Mouse (Mus musculus) liver, embryonic 16.5 days (tissue): ENCODE measurements around the gene Art3. TPM values are rescaled to one million over a fixed set of nuclear protein-coding genes. Genes with fewer than 3 reads are reported as not detected.

ENCODE experiments used
- ATAC-seq: fragments of 200-750 bp; cut with Nextera tagmentation; 2 replicates; pipeline ENCODE4 v1.8.0; 2017; ENCODE audit warnings: low read depth, mild to moderate bottlenecking, moderate number of reproducible peaks, moderate library complexity
- H3K27ac ChIP-seq: fragments of 300-500 bp; sonication (generic); 2 replicates; pipeline ENCODE4 v1.5.1; 2014; ENCODE audit warnings: mild to moderate bottlenecking, low read length
- H3K27me3 ChIP-seq: fragments of 300-500 bp; sonication (generic); 2 replicates; pipeline ENCODE4 v1.6.1; 2014; ENCODE audit warnings: low read depth, low read length, mixed read lengths; ENCODE audit not compliant: control insufficient read depth, insufficient read depth
- H3K36me3 ChIP-seq: fragments of 300-500 bp; sonication (generic); 2 replicates; pipeline ENCODE4 v1.6.1; 2014; ENCODE audit warnings: mild to moderate bottlenecking; ENCODE audit not compliant: control insufficient read depth, insufficient read depth
- H3K4me1 ChIP-seq: fragments of 300-500 bp; sonication (generic); 2 replicates; pipeline ENCODE4 v1.6.1; 2014; ENCODE audit warnings: low read depth, low read length, mixed read lengths; ENCODE audit not compliant: control insufficient read depth
- H3K4me2 ChIP-seq: fragments of 300-500 bp; sonication (generic); 2 replicates; pipeline ENCODE4 v1.6.1; 2014; ENCODE audit warnings: low read depth, low read length, mixed read lengths
- H3K4me3 ChIP-seq: fragments of 300-500 bp; sonication (generic); 2 replicates; pipeline ENCODE4 v1.5.1; 2014; ENCODE audit warnings: low read depth, mild to moderate bottlenecking, low read length
- H3K9ac ChIP-seq: fragments of 300-500 bp; sonication (generic); 2 replicates; pipeline ENCODE4 v1.6.1; 2014; ENCODE audit warnings: low read depth, low read length
- H3K9me3 ChIP-seq: fragments of 300-500 bp; sonication (generic); replicated peaks from 2 replicates; pipeline ENCODE4 v1.6.1; 2016; ENCODE audit warnings: low read length; ENCODE audit not compliant: control insufficient read depth
- WGBS: fragments of 180-500 bp; shearing (Covaris S2); extraction: QIAGEN DNeasy Blood & Tissue Kit; methylation state at CpG from one replicate; pipeline ENCODE4 v1.1.7; 2014; ENCODE audit not compliant: insufficient replicate concordance; 5-methylcytosine and 5-hydroxymethylcytosine counted together
- polyA plus RNA-seq: library from polyadenylated mRNA; unstranded; fragments of >200 nt; fragmentation: Nextera tagmentation; extraction: Ambion mirVana; gene quantifications from 2 replicates; pipeline ENCODE4 v1.2.1, GENCODE M21; 2015

The Art3 gene
- polyA plus RNA-seq, 1 experiment from 2014 or later = 0.74 TPM

- ATAC-seq = no peak
- H3K27ac ChIP-seq = no peak overlapping the region
- H3K36me3 ChIP-seq = no peaks in the 10 kb centered on the region
- WGBS = 11% methylated on average over 6 of the region's 6 CpGs
- no peak overlapping the region for H3K4me2 ChIP-seq
- H3K4me1 ChIP-seq = no peaks in the 10 kb centered on the region; the same call in 1 of the 2 replicates
- H3K9me3 ChIP-seq = no peaks in the 10 kb centered on the region
- no peaks in the 10 kb centered on the region for H3K27me3 ChIP-seq
- H3K9ac ChIP-seq = no peak overlapping the region
- H3K4me3 ChIP-seq = no peak overlapping the region
Measured at GRCm38 (mm10) chr5:92327367-92327766, 4.3 kb upstream of the Art3 start.

GRCm38 (mm10) chr5:92327929-92328328 lies 3.7 kb upstream of the Art3 start, which contains the start of gene Cxcl9:
Gene Cxcl9, minus strand, starts transcription at chr5:92328079.
- no peak within 1 kb of the TSS for H3K4me2 ChIP-seq
- no peaks in the 10 kb centered on the region for H3K36me3 ChIP-seq
- H3K27me3 ChIP-seq = no peaks in the 10 kb centered on the region
- 52% methylated on average over 7 of the region's 7 CpGs for WGBS
- no peak within 1 kb of the TSS for H3K27ac ChIP-seq
- no peak for ATAC-seq
- no peak within 1 kb of the TSS for H3K4me3 ChIP-seq
- H3K9ac ChIP-seq = no peak within 1 kb of the TSS
- H3K9me3 ChIP-seq = no peaks in the 10 kb centered on the region
- H3K4me1 ChIP-seq = no peaks in the 10 kb centered on the region; the same call in 1 of the 2 replicates

GRCm38 (mm10) chr5:92331122-92331521 lies 505 bp upstream of the Art3 start:
- Histone ChIP-seq H3K27me3 (no peaks in the 10 kb centered on the region), H3K9me3 (no peaks in the 10 kb centered on the region), H3K4me2 (no peak overlapping the region), H3K4me1 (no peaks in the 10 kb centered on the region), H3K4me3 (no peak overlapping the region), H3K36me3 (no peaks in the 10 kb centered on the region), H3K27ac (no peak overlapping the region), H3K9ac (no peak overlapping the region)
- ATAC-seq = no peak
- 69% methylated on average over 12 of the region's 12 CpGs for WGBS

GRCm38 (mm10) chr5:92332359-92332840 lies 773 bp downstream of the Art3 start:
- H3K36me3 ChIP-seq = no peaks in the 10 kb centered on the region
- no peak overlapping the region for H3K9ac ChIP-seq
- H3K4me3 ChIP-seq = no peak overlapping the region
- H3K4me2 ChIP-seq = no peak overlapping the region; the same call in 1 of the 2 replicates
- H3K27ac ChIP-seq = peak overlapping the region; percentile 12; the same call in 1 of the 2 replicates
- 66% methylated on average over 9 of the region's 9 CpGs for WGBS
- H3K9me3 ChIP-seq = no peaks in the 10 kb centered on the region
- no peaks in the 10 kb centered on the region for H3K27me3 ChIP-seq
- no peaks in the 10 kb centered on the region for H3K4me1 ChIP-seq
- no peak; the same call in 1 of the 2 replicates for ATAC-seq

- no peak overlapping the region for H3K4me2 ChIP-seq
- WGBS = 52% methylated on average over 3 of the region's 3 CpGs
- no peak overlapping the region for H3K9ac ChIP-seq
- no peaks in the 10 kb centered on the region for H3K36me3 ChIP-seq
- no peaks in the 10 kb centered on the region for H3K27me3 ChIP-seq
- no peaks in the 10 kb centered on the region for H3K4me1 ChIP-seq
- no peak for ATAC-seq
- H3K9me3 ChIP-seq = no peaks in the 10 kb centered on the region
- no peak overlapping the region for H3K4me3 ChIP-seq
- no peak overlapping the region for H3K27ac ChIP-seq
Measured at GRCm38 (mm10) chr5:92336743-92337142, 5.1 kb downstream of the Art3 start.

- no peaks in the 10 kb centered on the region for H3K27me3 ChIP-seq
- no peaks in the 10 kb centered on the region for H3K36me3 ChIP-seq
- H3K27ac ChIP-seq = no peak overlapping the region
- H3K9me3 ChIP-seq = no peaks in the 10 kb centered on the region
- H3K9ac ChIP-seq = no peak overlapping the region
- H3K4me2 ChIP-seq = no peak overlapping the region
- 55% methylated on average over 4 of the region's 4 CpGs for WGBS
- no peak for ATAC-seq
- H3K4me3 ChIP-seq = no peak overlapping the region
- H3K4me1 ChIP-seq = no peaks in the 10 kb centered on the region
Measured at GRCm38 (mm10) chr5:92340606-92341005, 9.0 kb downstream of the Art3 start.

- WGBS = 57% methylated on average over 8 of the region's 8 CpGs
- no peaks in the 10 kb centered on the region for H3K36me3 ChIP-seq
- no peak overlapping the region for H3K4me3 ChIP-seq
- no peak for ATAC-seq
- no peak overlapping the region for H3K4me2 ChIP-seq
- peaks cover 11% of the 10 kb centered on the region for H3K4me1 ChIP-seq
- H3K9ac ChIP-seq = no peak overlapping the region
- H3K9me3 ChIP-seq = no peaks in the 10 kb centered on the region
- H3K27ac ChIP-seq = no peak overlapping the region
- H3K27me3 ChIP-seq = no peaks in the 10 kb centered on the region
Measured at GRCm38 (mm10) chr5:92345006-92345405, 13.4 kb downstream of the Art3 start.

GRCm38 (mm10) chr5:92348794-92349413 lies 17.3 kb downstream of the Art3 start, which contains the start of gene Cxcl10:
Gene Cxcl10, minus strand, starts transcription at chr5:92348889.
- WGBS = 11% methylated on average over 14 of the region's 14 CpGs
- Histone ChIP-seq H3K27ac (no peak within 1 kb of the TSS), H3K4me1 (peaks cover 14% of the 10 kb centered on the region), H3K4me2 (peak within 1 kb of the TSS; percentile 60), H3K36me3 (no peaks in the 10 kb centered on the region), H3K27me3 (no peaks in the 10 kb centered on the region), H3K4me3 (peak within 1 kb of the TSS; percentile 30), H3K9ac (peak within 1 kb of the TSS; percentile 34; the same call in 1 of the 2 replicates), H3K9me3 (no peaks in the 10 kb centered on the region)
- peak; percentile 86 for ATAC-seq

GRCm38 (mm10) chr5:92349731-92350130 lies 18.1 kb downstream of the Art3 start:
- no peak for ATAC-seq
- H3K9me3 ChIP-seq = no peaks in the 10 kb centered on the region
- peaks cover 14% of the 10 kb centered on the region for H3K4me1 ChIP-seq
- no peak overlapping the region for H3K9ac ChIP-seq
- no peak overlapping the region for H3K27ac ChIP-seq
- peak overlapping the region; percentile 25; the same call in 1 of the 2 replicates for H3K4me2 ChIP-seq
- no peaks in the 10 kb centered on the region for H3K27me3 ChIP-seq
- no peak overlapping the region for H3K4me3 ChIP-seq
- no peaks in the 10 kb centered on the region for H3K36me3 ChIP-seq
- 57% methylated on average over 7 of the region's 7 CpGs for WGBS
